Mouse (Mus musculus) cerebellum, adult (tissue): Measurements from ENCODE around the gene Ormdl3.

Source experiments
- ATAC-seq: cut with Nextera tagmentation; 2 replicates; pipeline ENCODE4 v1.9.2; 2017; ENCODE audit warnings: mild to moderate bottlenecking, moderate library complexity, mixed read lengths; ENCODE audit not compliant: insufficient number of reproducible peaks, low FRiP score, low TSS enrichment

Gene Ormdl3

DNA sequence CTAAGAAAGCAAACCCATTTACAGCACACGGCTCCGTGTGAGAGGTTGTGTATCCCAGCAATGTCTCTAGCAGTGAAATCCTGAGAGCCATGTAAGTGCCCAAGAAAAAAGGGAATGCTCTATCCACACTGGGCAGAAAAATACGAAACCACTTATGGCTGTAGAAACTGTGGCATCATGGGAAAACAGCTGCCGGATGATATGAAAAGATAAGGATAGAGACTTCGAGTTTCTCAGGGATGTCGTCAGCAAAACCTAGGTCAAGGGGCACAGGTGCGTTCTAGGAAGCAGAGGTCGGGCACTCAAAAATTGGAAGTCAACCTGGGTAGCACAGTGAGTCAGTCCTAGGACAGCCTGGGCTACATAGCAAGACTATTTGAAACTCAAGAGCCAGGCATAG lies 2.1 kb upstream of the Ormdl3 start:
- ATAC-seq = no peak

DNA sequence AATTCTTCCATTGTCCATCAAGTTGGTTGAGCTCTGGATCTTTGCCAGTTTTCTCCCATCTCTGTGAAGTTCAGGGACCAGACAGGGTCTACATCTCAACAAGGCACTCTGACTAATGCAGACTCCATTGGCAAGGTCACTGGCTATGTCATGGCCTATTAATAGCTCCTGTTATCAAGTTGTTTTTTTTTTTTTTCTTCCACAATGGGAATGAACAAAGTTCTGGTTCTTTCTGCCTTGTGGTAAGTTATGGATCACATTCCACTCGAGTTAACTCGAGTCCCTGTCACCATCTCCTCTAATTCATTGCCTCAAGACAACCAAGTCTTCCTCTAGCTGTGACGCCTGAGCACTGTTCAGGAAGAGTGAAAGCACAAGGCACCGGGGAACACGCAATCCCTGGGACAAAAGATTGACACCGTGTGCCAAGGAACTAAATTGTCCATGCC lies 1.7 kb upstream of the Ormdl3 start:
- ATAC-seq = no peak

- ATAC-seq = no peak
Observed at GRCm38 (mm10) chr11:98587684-98588546, 747 bp upstream of the Ormdl3 start.

- ATAC-seq = no peak
Observed at GRCm38 (mm10) chr11:98586087-98586891, 879 bp downstream of the Ormdl3 start.

GRCm38 (mm10) chr11:98584629-98585177 lies 2.5 kb downstream of the Ormdl3 start:
- ATAC-seq = no peak

- no peak for ATAC-seq
Observed at GRCm38 (mm10) chr11:98584146-98584545, 3.0 kb downstream of the Ormdl3 start.

DNA sequence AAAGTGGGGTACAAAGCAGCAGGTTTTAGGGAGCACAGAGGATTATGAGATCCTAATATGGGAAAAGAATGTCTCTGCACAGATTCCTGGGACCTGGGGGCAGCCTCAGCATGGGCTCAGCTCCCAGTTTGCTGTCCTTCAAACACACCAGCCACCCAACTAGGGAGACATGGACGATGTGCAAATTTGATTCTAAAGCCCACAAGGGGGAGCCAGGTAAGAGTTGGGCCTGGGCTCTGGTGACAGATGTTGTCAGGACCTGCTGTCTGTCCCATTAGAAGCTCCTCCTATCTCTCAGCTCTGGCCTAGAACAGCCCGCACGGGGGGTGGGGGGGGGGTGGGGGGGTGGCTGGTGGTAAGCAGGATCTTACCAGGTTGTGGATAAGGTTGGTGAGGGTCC lies 3.6 kb downstream of the Ormdl3 start:
- no peak for ATAC-seq

- no peak for ATAC-seq
Observed at GRCm38 (mm10) chr11:98583265-98583552, 4.0 kb downstream of the Ormdl3 start.

DNA sequence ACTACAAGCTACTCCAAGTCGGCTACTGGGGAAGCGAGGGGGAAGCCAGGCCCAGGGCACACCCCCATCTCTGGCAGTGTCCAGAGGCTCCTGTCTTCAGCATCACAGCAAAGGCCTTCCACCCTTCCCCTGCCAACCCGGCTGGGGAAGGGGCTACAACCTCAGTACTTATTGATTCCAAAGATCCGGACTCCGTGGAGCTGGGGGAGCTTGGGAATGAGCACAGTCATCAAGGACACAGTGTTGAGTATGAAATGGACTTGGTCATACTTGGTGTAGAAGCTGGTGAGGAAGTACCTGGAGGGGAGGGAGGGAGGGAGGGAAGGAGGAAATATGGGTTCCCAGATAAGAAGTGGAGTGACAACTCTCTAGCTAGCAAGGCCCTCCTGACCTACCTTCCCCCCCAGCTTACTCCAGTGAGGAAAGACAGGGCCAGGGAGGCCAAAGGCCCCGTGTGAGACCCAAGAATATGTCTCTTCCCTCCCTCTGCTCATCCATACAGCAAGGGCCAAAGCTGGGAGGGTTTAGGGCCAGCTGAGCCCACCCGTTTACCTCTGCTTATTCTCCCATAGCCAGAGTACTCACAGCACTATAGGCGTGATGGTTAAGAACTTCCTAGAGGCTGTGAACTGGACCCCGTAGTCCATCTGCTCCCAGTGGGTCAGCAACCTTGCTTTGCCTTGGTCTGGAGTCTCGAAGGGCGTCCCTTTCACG lies 4.5 kb downstream of the Ormdl3 start:
- no peak for ATAC-seq

DNA sequence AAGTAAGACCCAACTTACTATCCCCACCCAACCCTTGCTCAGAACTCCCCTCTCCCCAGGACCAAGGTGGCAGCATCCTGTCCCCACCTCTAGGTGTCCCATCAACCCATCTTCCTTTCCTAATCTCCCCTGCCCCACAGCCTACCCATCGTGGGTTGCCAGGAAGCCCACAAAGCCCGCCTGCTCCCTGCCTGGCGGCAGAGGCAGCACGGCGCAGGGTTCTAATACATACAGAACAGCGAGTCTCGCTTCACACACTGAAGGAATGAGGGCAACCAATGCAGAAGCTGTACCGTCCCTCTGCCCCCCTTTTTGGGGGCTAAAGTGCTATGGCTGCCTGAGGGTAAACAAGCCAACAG lies 5.2 kb downstream of the Ormdl3 start:
- no peak for ATAC-seq

DNA sequence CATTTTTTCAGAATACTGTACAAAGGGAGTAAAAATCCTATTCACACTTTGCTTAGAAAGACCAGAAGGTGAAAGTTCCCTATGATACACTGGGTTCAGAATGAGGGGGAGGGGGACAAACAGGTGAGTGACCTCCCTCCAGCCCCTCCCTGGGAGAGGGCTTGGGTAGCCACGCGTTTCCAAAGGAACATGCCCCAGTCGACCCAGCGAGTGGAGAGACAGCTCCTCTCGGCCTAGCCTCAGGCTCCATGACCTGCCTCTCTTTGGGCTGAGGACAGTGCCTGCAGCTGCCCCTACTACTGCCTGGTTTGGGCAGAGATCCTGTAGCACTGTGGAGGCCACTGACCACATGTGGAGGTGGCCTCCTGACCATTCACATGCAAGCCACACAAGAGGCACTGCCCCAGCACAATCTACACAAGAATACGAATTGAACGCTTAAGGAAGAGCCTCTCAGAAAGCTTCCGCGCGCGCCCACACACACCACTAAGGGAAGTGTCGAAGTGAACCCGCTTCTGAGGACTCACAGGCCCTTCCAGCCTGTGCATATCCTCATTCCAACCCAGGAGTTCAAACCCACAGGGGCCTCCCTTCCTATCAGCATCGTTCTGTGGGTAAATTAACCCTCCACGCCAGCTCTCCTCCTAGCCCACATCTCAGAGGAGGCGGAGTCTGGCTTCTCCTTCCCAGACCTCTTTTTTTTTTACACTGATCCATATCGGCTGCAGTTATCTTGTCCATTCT lies 5.7 kb downstream of the Ormdl3 start:
- ATAC-seq = no peak

- no peak for ATAC-seq
Observed at GRCm38 (mm10) chr11:98580301-98581121, 6.7 kb downstream of the Ormdl3 start.

DNA sequence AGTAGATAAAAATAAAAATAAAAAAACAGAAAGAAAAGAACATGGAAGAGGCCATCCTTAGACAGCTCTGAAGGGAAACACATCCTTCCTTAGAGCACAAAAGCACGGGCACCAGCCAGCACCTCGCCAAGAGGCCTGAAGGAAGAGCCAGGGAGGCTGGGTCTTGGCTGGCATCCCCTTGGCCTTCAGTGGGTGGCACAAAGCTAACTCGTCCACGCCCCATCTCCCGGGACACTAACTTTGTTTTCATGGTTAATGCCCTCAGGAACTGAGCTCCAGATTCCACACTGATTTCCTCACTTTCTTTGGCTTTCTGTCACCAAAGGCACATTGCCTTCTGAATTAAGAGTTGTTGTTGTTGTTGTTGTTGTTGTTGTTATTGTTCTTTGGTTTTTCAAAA lies 9.4 kb downstream of the Ormdl3 start:
- ATAC-seq = no peak

GRCm38 (mm10) chr11:98569461-98569860 lies 17.7 kb downstream of the Ormdl3 start:
- ATAC-seq = no peak

DNA sequence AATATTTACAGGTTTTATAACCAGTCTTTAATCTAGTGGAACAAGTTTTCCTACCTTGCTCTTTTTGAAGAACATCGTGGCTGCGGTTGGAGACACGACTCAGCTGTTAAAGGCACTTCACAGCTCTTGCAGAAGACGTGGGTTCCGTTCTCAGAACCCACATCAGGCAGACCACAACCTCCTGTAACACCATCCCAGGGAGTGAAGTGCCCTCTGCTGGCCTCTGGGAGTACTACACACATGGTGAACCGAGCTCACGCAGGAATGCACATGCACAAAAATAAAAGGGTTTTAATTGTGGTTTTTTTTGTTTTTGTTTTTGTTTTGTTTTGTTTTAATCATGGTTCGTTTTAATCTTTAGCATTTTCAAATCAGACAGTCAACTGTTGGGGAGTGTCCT lies 18.8 kb downstream of the Ormdl3 start:
- ATAC-seq = no peak

DNA sequence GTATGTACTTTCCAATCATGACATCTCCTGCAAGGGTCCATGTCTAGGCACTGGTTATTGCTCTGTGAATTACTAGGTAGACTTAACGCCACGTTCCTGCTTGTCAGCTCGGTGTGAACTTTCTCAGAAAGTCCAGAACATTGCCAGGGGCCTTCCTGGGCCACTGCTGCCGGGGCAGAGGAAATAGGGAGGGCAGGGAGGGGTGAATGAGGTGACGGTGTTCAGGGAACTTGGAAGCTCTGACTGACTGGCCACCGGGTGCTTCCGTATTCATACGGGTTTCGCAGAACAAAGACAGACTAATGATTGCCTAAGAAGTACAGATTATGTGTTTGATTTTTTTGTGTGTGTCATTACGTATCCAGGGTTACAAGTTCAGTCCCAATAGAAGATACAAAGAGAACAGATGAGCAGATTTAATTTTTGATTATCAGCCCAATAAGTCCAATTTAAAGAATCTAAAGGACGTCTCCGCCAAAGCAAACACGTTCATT lies 23.2 kb downstream of the Ormdl3 start:
- no peak for ATAC-seq

DNA sequence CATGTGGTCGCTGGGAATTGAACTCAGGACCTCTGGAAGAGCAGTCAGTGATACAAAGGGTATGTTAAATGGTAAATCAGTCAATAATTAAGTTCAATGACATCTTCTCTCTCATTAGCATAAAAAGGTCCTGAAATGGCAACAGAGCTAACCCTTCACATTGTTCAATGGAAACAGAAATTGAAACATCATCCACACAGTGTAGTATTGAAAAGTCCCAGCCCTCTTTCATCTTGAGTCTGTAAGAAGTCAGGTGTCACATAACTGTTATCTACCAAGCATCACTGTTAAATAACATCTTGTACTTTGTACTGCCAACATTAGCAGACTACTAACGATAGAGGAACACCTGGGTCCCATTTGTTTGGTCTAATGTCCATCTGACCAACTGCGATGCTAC lies 24.1 kb downstream of the Ormdl3 start:
- ATAC-seq = no peak

- ATAC-seq = no peak
Observed at GRCm38 (mm10) chr11:98560942-98561341, 26.2 kb downstream of the Ormdl3 start.

DNA sequence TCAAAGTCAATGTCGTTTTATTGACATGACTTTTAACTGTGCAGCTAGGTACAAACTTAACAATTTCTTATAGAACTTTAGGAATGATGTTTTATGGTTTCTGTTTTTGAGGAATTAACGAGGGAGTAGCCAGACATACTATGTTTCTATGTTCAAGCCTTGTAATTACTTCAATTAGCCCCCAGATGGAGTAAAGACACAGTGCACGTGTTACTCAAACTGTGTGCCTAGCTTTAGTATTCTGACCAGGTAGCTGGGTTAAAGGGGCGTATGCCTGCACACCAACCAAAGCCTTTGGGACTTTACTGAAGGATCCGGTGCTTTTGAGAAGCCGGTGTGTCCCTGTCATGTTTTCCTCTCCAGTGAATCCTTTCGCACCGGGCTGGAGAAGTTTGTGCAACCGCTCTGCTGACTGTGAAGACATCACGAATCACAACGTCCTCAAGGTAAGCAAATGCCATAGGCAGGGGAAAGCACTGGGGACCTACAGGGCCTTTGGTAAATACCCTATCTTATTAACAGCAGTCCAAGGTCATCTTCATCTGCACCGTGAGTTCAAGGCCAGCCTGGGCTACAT lies 32.0 kb downstream of the Ormdl3 start:
- no peak for ATAC-seq
